ENCODE assay signal across 10 mouse cellular contexts in the genomic region with DNA sequence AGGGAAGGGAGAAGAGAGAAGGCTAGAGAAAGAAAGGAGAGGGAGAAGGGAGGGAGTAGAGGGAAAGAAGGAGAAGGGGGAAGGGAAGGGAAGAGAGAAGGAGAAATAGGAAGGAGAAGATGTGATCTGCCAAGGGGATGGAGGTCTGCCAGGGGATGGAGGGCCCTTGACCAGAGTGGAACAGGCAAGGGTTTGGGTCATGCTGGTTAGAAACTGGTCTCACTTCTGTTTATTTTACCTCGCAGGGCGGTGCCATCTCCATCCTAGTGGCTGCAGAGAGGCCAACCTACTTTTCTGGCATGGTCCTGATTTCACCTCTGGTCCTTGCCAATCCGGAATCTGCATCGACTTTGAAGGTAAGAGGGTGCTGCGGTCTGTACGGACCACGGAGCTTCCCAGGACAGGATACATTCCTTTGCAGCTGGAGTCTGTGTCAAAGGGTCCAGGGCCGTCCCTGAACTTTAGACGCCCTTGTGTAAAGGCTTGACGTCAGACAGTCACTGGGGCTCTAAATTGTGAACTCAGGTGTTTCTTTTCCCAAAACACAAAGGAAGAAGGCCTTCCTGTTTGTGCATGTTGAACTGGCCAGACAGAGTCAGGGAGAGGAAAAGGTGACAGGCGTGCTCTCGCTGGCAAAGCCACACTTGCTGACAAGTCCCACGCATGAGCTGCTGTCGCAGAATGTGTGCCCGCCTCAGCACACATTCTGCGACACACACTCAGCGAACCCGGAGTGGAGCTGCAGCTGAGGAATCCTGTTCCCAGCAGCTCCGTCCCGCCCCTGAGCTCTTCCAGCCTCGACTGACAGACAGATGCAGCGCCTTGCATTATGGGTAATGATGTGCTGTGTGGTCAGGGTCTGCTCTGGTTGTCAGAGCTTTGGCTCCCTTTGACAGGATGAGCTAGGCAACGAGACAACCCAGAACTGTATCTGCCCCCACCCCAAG. TPM values are rescaled to one million over a fixed set of nuclear protein-coding genes. Genes with fewer than 3 reads are reported as not detected.
DNase-seq lines count a peak whose midpoint lies in the region; ATAC-seq and TF ChIP-seq lines count a peak whose summit lies in the region.
"Had no signal": no experiment of that assay in that cellular context is flagged by ENCODE, and none has a peak within 500 bp of the region (broad histone marks: within the 10 kb centered on the region; RNA-seq: fewer than 3 reads in every experiment).

No protein-coding gene starts in this region.

- peak; percentile 9; the same call in 1 of the 2 replicates for ATAC-seq in heart, embryonic 14.5 days (ENCODE audit: insufficient number of reproducible peaks, insufficient read depth, low FRiP score, low read depth)
- ATAC-seq in intestine, embryonic 16.5 days: peak; percentile 39

- no peak overlapping the region for H3K27ac ChIP-seq in heart, embryonic 14.5 days (replicated peaks in 1 of 2; ENCODE audit: control insufficient read depth in 1 of 2, insufficient read depth in 1 of 2, low read depth in 2 of 2, low read length in 2 of 2)
- H3K27ac ChIP-seq in cortical plate, adult 2 months (ENCODE audit: insufficient read depth, low read length): 0 out of 2 replicates have a peak overlapping the region, but pooled peaks have one; percentile 4
- H3K27ac ChIP-seq in intestine, embryonic 16.5 days (ENCODE audit: low read length): peak overlapping the region; percentile 5; the same call in 1 of the 2 replicates
- H3K27ac ChIP-seq in thymus, adult 2 months (ENCODE audit: control insufficient read depth, insufficient read depth, low read length): no peak overlapping the region

- 49% methylated on average over 23 of the region's 23 CpGs for WGBS in heart, embryonic 14.5 days
- 54% methylated on average over 23 of the region's 23 CpGs for WGBS in intestine, embryonic 16.5 days
- 81% methylated on average over 23 of the region's 23 CpGs for WGBS in thymus, adult 2 months

- no peaks in the 10 kb centered on the region for H3K9me3 ChIP-seq in heart, embryonic 14.5 days (ENCODE audit: control insufficient read depth, low read length)
- no peaks in the 10 kb centered on the region for H3K9me3 ChIP-seq in E14TG2a.4 (ENCODE audit: low read length)
- no peaks in the 10 kb centered on the region for H3K9me3 ChIP-seq in intestine, embryonic 16.5 days (ENCODE audit: control insufficient read depth, low read length)

- no peak for TF ChIP-seq CTCF in E14TG2a.4 (conservative IDR thresholded peaks at IDR 0.05; ENCODE audit: low read length)
- TF ChIP-seq CTCF in cortical plate, adult 2 months (IDR thresholded peaks at IDR 0.05; ENCODE audit: extremely low read depth, insufficient read depth, low read length): no peak
- no peak for TF ChIP-seq CTCF in thymus, adult 2 months (IDR thresholded peaks at IDR 0.05; ENCODE audit: borderline replicate concordance, control insufficient read depth, extremely low read depth, insufficient read depth, low read length, poor library complexity)

- no peak for DNase-seq in heart, postnatal 10 days
- no peak for DNase-seq in thymus, adult 2 months
- no peak for DNase-seq in layer of hippocampus, adult 11-12 months (ENCODE audit: low spot score)
- DNase-seq in gastrocnemius, postnatal 14 days: no peak
- DNase-seq: cerebellum, adult 9-10 months; thymus, postnatal 4 days had no signal

- H3K4me2 ChIP-seq in heart, embryonic 14.5 days (ENCODE audit: low read length): no peak overlapping the region
- no peak overlapping the region for H3K4me2 ChIP-seq in intestine, embryonic 16.5 days (ENCODE audit: low read depth, low read length)

- no peak overlapping the region; the same call in 1 of the 2 replicates for H3K9ac ChIP-seq in heart, embryonic 14.5 days (ENCODE audit: low read length)
- no peak overlapping the region for H3K9ac ChIP-seq in intestine, embryonic 16.5 days (ENCODE audit: low read depth, low read length)

- H3K4me1 ChIP-seq in heart, embryonic 14.5 days (ENCODE audit: control insufficient read depth in 2 of 2, insufficient read depth in 2 of 2, low read length in 2 of 2): peaks cover 10 to 21% of the 10 kb centered on the region in 2 experiments
- H3K4me1 ChIP-seq in E14TG2a.4 (replicated peaks; ENCODE audit: low read depth, low read length): peaks cover 15% of the 10 kb centered on the region
- peaks cover 6% of the 10 kb centered on the region for H3K4me1 ChIP-seq in cortical plate, adult 2 months (ENCODE audit: control insufficient read depth, insufficient read depth, low read length)
- H3K4me1 ChIP-seq in intestine, embryonic 16.5 days (ENCODE audit: control insufficient read depth, insufficient read depth, low read length): peaks cover 13% of the 10 kb centered on the region
- H3K4me1 ChIP-seq in thymus, adult 2 months (replicated peaks; ENCODE audit: control insufficient read depth, insufficient read depth, low read length): peaks cover 31% of the 10 kb centered on the region

- no peak overlapping the region for H3K4me3 ChIP-seq in heart, embryonic 14.5 days (ENCODE audit: control insufficient read depth in 1 of 2, insufficient read depth in 1 of 2, low read depth in 1 of 2, low read length in 2 of 2)
- H3K4me3 ChIP-seq in E14TG2a.4 (replicated peaks; ENCODE audit: low read length): peak overlapping the region; percentile 30; the same call in 1 of the 2 replicates
- no peak overlapping the region for H3K4me3 ChIP-seq in cortical plate, adult 2 months (ENCODE audit: insufficient read depth, low read length)
- H3K4me3 ChIP-seq in intestine, embryonic 16.5 days (ENCODE audit: low read length): no peak overlapping the region
- H3K4me3 ChIP-seq in thymus, adult 2 months (ENCODE audit: control insufficient read depth, insufficient read depth, low read length): no peak overlapping the region

- H3K36me3 ChIP-seq in heart, embryonic 14.5 days (ENCODE audit: control insufficient read depth, insufficient read depth, low read length): no peaks in the 10 kb centered on the region
- H3K36me3 ChIP-seq in E14TG2a.4 (ENCODE audit: insufficient read depth, low read length): no peaks in the 10 kb centered on the region
- no peaks in the 10 kb centered on the region for H3K36me3 ChIP-seq in intestine, embryonic 16.5 days (ENCODE audit: control insufficient read depth, insufficient read depth, low read length)
- no peaks in the 10 kb centered on the region for H3K36me3 ChIP-seq in thymus, adult 2 months (ENCODE audit: control insufficient read depth, insufficient read depth, low read length)

- intact Hi-C loops in heart, postnatal 10 days (cut with DNase I): no loop called here
- intact Hi-C loops in gastrocnemius, postnatal 14 days (cut with DNase I; ENCODE audit: low total_unique reads): no loop called here

- no peaks in the 10 kb centered on the region for H3K27me3 ChIP-seq in heart, embryonic 14.5 days (ENCODE audit: control insufficient read depth, insufficient read depth, low read length)
- H3K27me3 ChIP-seq in E14TG2a.4 (ENCODE audit: insufficient read depth, low read length): peaks cover 7% of the 10 kb centered on the region
- no peaks in the 10 kb centered on the region for H3K27me3 ChIP-seq in intestine, embryonic 16.5 days (replicated peaks; ENCODE audit: control insufficient read depth, insufficient read depth, low read length)
- H3K27me3 ChIP-seq in thymus, adult 2 months (ENCODE audit: control insufficient read depth, insufficient read depth, low read length): no peaks in the 10 kb centered on the region

- no peak for TF ChIP-seq POLR2A in cortical plate, adult 2 months (IDR thresholded peaks at IDR 0.05; ENCODE audit: extremely low read depth, insufficient read depth, low read length)
- no peak for TF ChIP-seq POLR2A in thymus, adult 2 months (IDR thresholded peaks at IDR 0.05; ENCODE audit: control insufficient read depth, extremely low read depth, insufficient read depth, low read length, poor library complexity)

RNA-seq across cellular contexts. Expression of a gene that starts 32.4 kb away (rescaled TPM):
- 20.9 and 22.3 TPM in 2 replicates for polyA plus RNA-seq in heart, embryonic 14.5 days (2014; fragmentation: Nextera tagmentation; extraction: Ambion mirVana)
- total RNA-seq in heart, postnatal 10 days (2021): 10 to 100 TPM; 18.7 to 21.0 TPM
- polyA plus RNA-seq in cortical plate, adult 2 months (2012; rRNA removed): 88.0 and 90.6 TPM in 2 replicates
- 26.6 and 29.2 TPM in 2 replicates for polyA plus RNA-seq in intestine, embryonic 16.5 days (2015; fragmentation: Nextera tagmentation; extraction: Ambion mirVana)
- 204 and 239 TPM in 2 replicates for polyA plus RNA-seq in thymus, adult 2 months (2012; rRNA removed)
- total RNA-seq in gastrocnemius, postnatal 14 days (2021): 10 to 100 TPM; 17.8 to 18.2 TPM

Comparison
In these comparisons a context has a peak if more than half of its experiments do, and no peak if none do; other contexts are left out.
1. H3K27ac ChIP-seq: peak in cortical plate, adult 2 months (single experiment) and intestine, embryonic 16.5 days (single experiment); none in heart, embryonic 14.5 days (0 of 2) and thymus, adult 2 months (single experiment).